Mouse (Mus musculus) bone marrow macrophage, adult 2 months (primary cell): ENCODE data around the gene Eps8.

Experiments used
- CTCF ChIP-seq: IDR thresholded peaks from 2 replicates; pipeline ENCODE4 v1.5.1; 2012; ENCODE audit warnings: low read depth, mild to moderate bottlenecking, low read length, moderate library complexity
- POLR2A ChIP-seq: IDR thresholded peaks from 2 replicates; pipeline ENCODE4 v1.6.1; 2012; ENCODE audit warnings: mild to moderate bottlenecking, low read depth, low read length, borderline replicate concordance

- TF ChIP-seq CTCF (no peak), POLR2A (no peak)
Measured at GRCm38 (mm10) chr6:137597442-137598058, 57.1 kb downstream of the Eps8 start.
